Mouse (Mus musculus): ENCODE measurements around the gene Cmip. TPM values are rescaled to one million over a fixed set of nuclear protein-coding genes. Genes with fewer than 3 reads are reported as not detected.

Cmip gene
- polyA plus RNA-seq (2015; fragmentation: Nextera tagmentation; extraction: Ambion mirVana), result 31.9 and 39.9 TPM in 2 replicates

- peak; percentile 50 for DNase-seq (ENCODE audit: low spot score)
Observed at GRCm38 (mm10) chr8:117257029-117257820, at the start of gene Cmip. Gene Cmip (plus strand): TSS chr8:117257064.

DNA sequence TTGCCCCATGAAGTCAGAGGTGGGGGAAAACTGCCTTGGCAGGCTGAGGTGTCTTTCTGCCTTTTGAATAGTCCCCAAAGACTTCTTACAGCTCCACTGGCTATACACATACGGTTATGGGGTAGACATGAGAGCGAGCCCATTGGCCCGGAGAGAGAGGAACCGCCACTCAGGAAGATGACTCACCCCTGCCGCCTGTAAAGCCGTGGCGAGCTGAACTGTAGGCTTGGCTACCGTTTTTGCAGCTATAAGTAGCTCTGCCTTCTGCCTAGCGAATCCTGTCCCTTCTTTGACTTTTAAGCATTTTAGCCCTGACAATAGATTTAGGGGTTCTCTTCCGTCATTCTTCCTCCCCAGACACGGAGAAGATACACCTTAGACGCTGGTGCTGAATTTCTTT is 47.7 kb upstream of the Cmip start:
- no peak for DNase-seq (ENCODE audit: low spot score)

- no peak for DNase-seq (ENCODE audit: low spot score)
Observed at GRCm38 (mm10) chr8:117212100-117212499, 44.8 kb upstream of the Cmip start.

GRCm38 (mm10) chr8:117217724-117218123 is 39.1 kb upstream of the Cmip start:
- no peak for DNase-seq (ENCODE audit: low spot score)

DNA sequence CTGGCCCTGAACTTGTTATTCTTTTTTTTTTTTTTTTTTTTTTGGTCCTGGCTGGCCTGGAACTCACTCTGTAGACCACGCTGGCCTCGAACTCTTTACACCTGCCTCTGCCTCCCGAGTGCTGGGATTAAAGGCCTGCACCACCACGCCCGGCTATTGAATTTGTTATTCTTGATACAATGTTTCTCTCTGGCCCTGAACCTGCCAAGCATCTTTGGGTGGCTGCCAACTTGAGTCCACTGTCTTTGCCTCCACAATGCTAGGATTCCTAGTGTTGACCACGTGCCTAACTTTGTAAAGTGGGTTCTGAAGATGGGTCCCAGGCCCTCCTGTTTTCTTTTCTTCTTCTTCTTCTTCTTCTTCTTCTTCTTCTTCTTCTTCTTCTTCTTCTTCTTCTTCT is 34.5 kb upstream of the Cmip start:
- DNase-seq (ENCODE audit: low spot score), result no peak

GRCm38 (mm10) chr8:117224630-117225029 is 32.2 kb upstream of the Cmip start:
- DNase-seq (ENCODE audit: low spot score), result peak; percentile 91

DNA sequence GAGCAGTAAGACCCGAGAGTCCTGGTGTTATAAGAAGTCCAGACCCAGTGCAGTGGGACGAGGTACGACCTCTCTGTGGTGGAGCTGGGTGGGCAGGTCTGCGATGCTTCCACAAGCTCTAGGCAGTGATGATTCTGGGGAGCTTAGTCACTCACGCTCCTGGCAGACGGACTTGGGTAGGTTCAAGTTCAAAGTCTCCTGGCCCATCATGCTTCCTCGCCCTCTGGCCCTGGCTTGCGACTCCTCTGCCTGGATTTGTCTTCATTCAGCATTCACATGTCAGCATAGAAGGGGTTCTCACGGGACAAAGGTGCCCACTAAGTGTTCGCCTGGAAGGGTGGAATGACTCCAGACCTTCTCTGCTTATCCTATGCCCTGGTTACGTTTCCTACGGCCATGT is 30.6 kb upstream of the Cmip start:
- no peak for DNase-seq (ENCODE audit: low spot score)

DNA sequence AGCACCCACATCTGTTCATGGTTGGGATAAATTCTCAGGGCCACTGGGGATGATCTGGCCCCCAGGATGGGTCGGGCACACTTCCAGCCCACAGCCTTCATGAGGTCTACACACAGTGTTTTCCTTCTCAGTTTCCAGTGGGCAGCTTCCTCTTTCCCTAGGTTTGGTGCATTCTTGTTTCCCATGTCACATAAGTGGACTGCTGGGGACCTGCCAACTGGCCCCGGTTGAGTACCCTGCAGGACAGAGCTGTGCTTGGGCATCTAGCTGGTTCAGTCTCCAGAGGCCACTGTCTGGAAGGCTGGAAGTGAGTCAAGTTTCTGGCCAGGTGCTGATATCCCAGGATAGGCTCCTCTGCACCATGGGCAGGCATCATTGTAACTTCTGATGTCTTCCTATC is 29.5 kb upstream of the Cmip start:
- DNase-seq (ENCODE audit: low spot score), result no peak

DNA sequence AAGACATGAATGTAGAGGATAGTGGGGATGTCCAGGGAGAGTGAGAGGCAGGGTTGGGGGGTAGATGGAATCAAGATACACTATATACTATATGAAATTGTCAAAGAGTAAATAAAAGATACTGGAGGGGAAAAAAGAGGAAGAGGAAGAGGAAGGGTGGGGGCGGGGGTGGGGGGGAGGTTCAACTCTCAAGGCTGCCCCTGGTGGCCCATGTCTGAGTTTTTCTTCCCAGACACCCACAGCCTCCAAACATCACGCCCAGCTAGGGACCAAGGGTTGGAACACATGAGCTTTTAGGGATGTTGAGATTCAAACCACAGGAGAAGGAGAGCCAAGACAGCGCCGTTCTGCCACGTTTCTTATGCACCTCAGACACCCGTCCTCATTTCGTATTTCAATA is 23.7 kb upstream of the Cmip start:
- DNase-seq (ENCODE audit: low spot score), result no peak

GRCm38 (mm10) chr8:117236531-117236930 is 20.3 kb upstream of the Cmip start:
- no peak for DNase-seq (ENCODE audit: low spot score)

DNA sequence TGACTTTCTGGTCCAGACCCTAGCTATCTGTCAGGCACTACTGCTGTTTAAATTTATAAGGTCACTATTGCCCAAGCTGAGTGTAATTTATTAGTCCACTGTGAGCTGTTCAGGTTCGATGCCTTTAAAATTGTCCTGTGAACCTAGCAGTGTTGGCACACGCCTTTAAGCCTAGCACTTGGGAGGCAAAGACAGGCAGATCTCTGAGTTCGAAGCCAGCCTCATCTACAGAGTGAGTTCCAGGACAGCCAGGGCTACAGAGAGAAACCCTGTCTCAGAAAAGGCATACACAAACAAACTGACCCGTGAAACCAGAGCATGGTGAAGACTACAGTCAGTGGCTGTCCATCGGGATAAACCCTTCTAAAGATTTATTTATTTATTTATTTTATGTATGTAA is 16.5 kb upstream of the Cmip start:
- no peak for DNase-seq (ENCODE audit: low spot score)

GRCm38 (mm10) chr8:117240841-117241494 is 15.9 kb upstream of the Cmip start:
- no peak for DNase-seq (ENCODE audit: low spot score)

- no peak for DNase-seq (ENCODE audit: low spot score)
Observed at GRCm38 (mm10) chr8:117241848-117242247, 15.0 kb upstream of the Cmip start.

- no peak for DNase-seq (ENCODE audit: low spot score)
Observed at GRCm38 (mm10) chr8:117242286-117242685, 14.6 kb upstream of the Cmip start.

DNA sequence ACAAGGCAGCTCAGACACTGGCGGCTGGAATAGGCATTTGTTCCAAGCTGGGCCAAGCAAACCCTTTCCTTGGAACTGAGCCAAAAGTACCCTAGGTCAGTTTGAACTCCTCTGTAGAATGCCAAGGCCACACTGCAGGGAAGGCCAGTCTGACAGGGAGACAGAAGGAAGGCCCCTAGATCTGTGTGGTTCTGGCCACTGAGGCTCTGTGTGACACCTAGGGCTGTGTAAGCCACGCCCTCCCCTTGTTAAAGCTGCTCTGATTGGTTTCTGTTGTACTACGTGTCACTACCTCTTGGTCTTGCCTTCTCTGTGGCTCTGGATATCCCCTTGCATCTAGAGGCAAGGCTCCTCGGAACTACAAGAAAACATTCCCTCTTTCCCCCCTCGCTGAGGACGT is 12.3 kb upstream of the Cmip start:
- DNase-seq (ENCODE audit: low spot score), result no peak

- DNase-seq (ENCODE audit: low spot score), result peak; percentile 64
Observed at GRCm38 (mm10) chr8:117248341-117248740, 8.5 kb upstream of the Cmip start.

- DNase-seq (ENCODE audit: low spot score), result no peak
Observed at GRCm38 (mm10) chr8:117251086-117251681, 5.7 kb upstream of the Cmip start.

DNA sequence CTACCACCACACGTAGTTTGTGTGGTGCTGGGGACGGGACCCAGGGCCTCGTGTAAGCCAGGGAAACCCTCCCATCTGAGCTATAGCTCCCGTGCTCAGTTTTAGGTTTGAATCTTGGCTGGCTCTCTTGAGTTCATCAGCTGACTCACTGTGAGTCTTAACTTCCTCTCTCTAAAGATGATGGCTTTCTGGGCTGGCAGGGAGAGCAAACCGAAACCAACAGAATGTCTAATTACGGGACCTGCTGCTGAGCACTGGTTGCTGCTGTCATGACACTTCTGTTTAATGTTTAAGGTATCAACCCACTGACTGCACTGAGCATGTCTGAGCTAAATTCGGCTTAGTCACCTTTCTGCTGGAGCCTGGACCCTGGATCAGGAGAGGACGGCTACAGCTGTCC is 4.2 kb upstream of the Cmip start:
- DNase-seq (ENCODE audit: low spot score), result no peak

- DNase-seq (ENCODE audit: low spot score), result no peak
Observed at GRCm38 (mm10) chr8:117253390-117254269, 3.2 kb upstream of the Cmip start.

GRCm38 (mm10) chr8:117254496-117254895 is 2.4 kb upstream of the Cmip start:
- no peak for DNase-seq (ENCODE audit: low spot score)

GRCm38 (mm10) chr8:117256292-117256938 is 449 bp upstream of the Cmip start:
- peak; percentile 90 for DNase-seq (ENCODE audit: low spot score)
